In the genomic region with DNA sequence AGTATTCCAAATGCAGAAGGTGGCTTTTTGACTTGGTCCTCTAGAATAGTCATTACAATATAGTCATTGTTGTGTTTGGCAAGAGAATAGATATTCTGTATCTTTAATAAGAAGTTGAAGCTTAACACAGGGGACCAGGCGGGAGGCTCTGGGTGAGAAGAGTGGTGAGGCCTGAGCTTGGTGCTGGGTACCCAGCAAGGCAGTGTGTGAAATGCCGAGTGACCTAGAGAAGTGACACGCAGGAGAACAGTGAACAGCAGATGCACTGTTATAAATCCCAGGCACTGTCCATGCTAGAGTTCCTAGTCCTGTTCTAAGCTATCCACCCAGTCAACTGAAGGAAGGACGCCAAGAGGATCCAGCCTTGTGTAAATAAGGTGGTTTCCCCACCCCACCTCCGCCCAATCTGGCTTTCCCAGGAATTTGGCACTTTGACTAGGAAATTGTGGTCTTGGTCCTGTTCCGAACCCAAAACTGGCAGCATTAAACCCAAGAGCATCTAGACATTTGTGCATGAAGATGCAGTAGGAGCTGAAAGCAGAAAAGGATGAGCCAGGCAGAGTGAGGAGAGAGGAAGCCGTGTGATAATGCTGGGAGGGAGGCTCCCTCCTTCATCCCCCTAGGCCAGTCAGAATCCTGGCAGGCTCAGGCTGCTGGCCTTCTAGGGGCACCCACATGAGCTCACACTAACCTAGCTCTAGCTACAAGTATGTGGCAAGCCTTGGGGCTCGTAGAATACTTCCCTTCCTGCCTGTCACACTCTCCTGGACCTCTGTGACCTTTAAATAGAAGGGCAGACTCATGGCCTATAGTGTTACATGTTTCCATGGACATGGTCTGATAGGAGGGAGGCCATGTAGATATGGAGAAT, we compare ENCODE assay signal across 9 mouse cellular contexts. TPM values are rescaled to one million over a fixed set of nuclear protein-coding genes. Genes with fewer than 3 reads are reported as not detected.
DNase-seq lines count a peak whose midpoint lies in the region; ATAC-seq lines count a peak whose summit lies in the region.
"Had no signal": no experiment of that assay in that cellular context is flagged by ENCODE, and none has a peak within 500 bp of the region (broad histone marks: within the 10 kb centered on the region; RNA-seq: fewer than 3 reads in every experiment).

No protein-coding gene starts in this region.

- no peaks in the 10 kb centered on the region for H3K27me3 ChIP-seq in kidney, embryonic 15.5 days

- 66% methylated on average over 8 of the region's 8 CpGs for WGBS in kidney, embryonic 15.5 days

- no peak overlapping the region for H3K27ac ChIP-seq in kidney, embryonic 15.5 days
- H3K27ac ChIP-seq: liver, embryonic 14.5 days had no signal

- H3K4me3 ChIP-seq in kidney, embryonic 15.5 days (replicated peaks), result no peak overlapping the region

- intact Hi-C loops in left cerebral cortex, postnatal 4 days (cut with DNase I), result no loop called here

- H3K9ac ChIP-seq in kidney, embryonic 15.5 days, result no peak overlapping the region
- H3K9ac ChIP-seq: liver, embryonic 14.5 days had no signal

- H3K9me3 ChIP-seq in kidney, embryonic 15.5 days (replicated peaks), result no peaks in the 10 kb centered on the region

- ATAC-seq in kidney, embryonic 15.5 days (replicated peaks; ENCODE audit: low FRiP score), result 0 out of 2 replicates have a peak, but pooled peaks have one; percentile 25
- 0 out of 2 replicates have a peak, but pooled peaks have one; percentile 25 for ATAC-seq in granulocyte monocyte progenitor cell, adult 5-6 weeks (replicated peaks; ENCODE audit: poor library complexity, severe bottlenecking)
- ATAC-seq in erythroid progenitor cell, adult 5-6 weeks (replicated peaks; ENCODE audit: low FRiP score, poor library complexity, severe bottlenecking), result no peak

- H3K4me2 ChIP-seq in kidney, embryonic 15.5 days, result no peak overlapping the region

- DNase-seq in kidney, postnatal 14 days, result no peak
- DNase-seq in cerebellum, adult 18-20 months, result peak; percentile 85 to 86
- DNase-seq in left cerebral cortex, postnatal 4 days, result peak; percentile 29
- DNase-seq in embryo, embryonic 9.5 days (ENCODE audit: extremely low spot score), result no peak
- no peak for DNase-seq in kidney, postnatal 36 days

- peaks cover 8% of the 10 kb centered on the region; the same call in 1 of the 2 replicates for H3K4me1 ChIP-seq in kidney, embryonic 15.5 days

- no peaks in the 10 kb centered on the region for H3K36me3 ChIP-seq in kidney, embryonic 15.5 days

RNA-seq across cellular contexts. Expression of a gene that starts 55.5 kb away (rescaled TPM):
- 7.3 and 7.9 TPM in 2 replicates for polyA plus RNA-seq in kidney, embryonic 15.5 days (2015; fragmentation: Nextera tagmentation; extraction: Ambion mirVana)
- 18.9 and 21.0 TPM in 2 replicates for total RNA-seq in granulocyte monocyte progenitor cell, adult 5-6 weeks (2014; fragmentation: Nextera tagmentation)
- total RNA-seq in granulocyte monocyte progenitor cell, adult 5-6 weeks (2017), result 23.7 and 25.3 TPM in 2 replicates
- 10 to 100 TPM; 15.6 to 15.8 TPM for total RNA-seq in left cerebral cortex, postnatal 4 days (2021)
- 5.4 and 5.9 TPM in 2 replicates for total RNA-seq in erythroid progenitor cell, adult 5-6 weeks (2015; ENCODE audit: low replicate concordance)
- total RNA-seq in erythroid progenitor cell, adult 5-6 weeks (2017; ENCODE audit: low replicate concordance), result 3.3 and 4.9 TPM in 2 replicates

Comparison
In these comparisons a context has a peak if more than half of its experiments do, and no peak if none do; other contexts are left out.
1. DNase-seq: peak in cerebellum, adult 18-20 months (2 of 2) and left cerebral cortex, postnatal 4 days (single experiment); none in kidney, postnatal 14 days (single experiment), embryo, embryonic 9.5 days (single experiment) and kidney, postnatal 36 days (0 of 2).